Mouse (Mus musculus) CD4-positive, CD25-positive, alpha-beta regulatory T cell, adult 4 months (primary cell): Measurements from ENCODE around the gene Abr. TPM values are rescaled to one million over a fixed set of nuclear protein-coding genes. Genes with fewer than 3 reads are reported as not detected.

Source experiments
- ATAC-seq: one replicate; pipeline ENCODE4 v1.8.0; 2017
- polyA plus RNA-seq, 2 experiments: library from polyadenylated mRNA; unstranded; fragments of 100-300 nt; shearing (Covaris generic); gene quantifications; one replicate each; pipeline ENCODE4 v1.2.1; 2017

Abr gene
- polyA plus RNA-seq, 2 experiments from 2014 or later: 14.5 to 14.6 TPM

- ATAC-seq: no peak
Measured at GRCm38 (mm10) chr11:76493167-76493566, 128.9 kb downstream of the Abr start.

GRCm38 (mm10) chr11:76491817-76492216, 130.3 kb downstream of the Abr start:
- ATAC-seq: no peak

- ATAC-seq: no peak
Measured at GRCm38 (mm10) chr11:76489407-76489806, 132.7 kb downstream of the Abr start.

DNA sequence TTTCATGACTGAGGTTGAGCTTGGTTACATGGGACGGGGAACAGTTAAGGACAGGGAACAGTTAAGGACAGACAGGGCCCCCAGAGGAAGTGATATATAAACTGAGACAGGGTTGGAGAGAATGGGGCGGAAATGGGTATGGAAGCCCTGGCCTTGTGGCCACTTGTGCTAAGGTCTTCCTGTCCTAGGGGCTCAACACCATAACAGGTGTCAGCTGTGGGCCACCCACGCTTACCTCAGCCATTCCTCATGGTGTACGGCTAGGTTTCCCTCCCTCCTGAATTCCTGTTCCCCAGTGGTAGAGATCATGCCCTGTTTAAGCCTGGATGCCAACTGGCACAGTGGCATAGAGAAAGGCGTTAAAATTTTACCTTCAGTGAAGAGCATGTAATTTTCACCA, 135.1 kb downstream of the Abr start:
- ATAC-seq: no peak

GRCm38 (mm10) chr11:76484033-76484432, 138.1 kb downstream of the Abr start:
- ATAC-seq: peak; percentile 16

GRCm38 (mm10) chr11:76483171-76483727, 138.9 kb downstream of the Abr start:
- no peak for ATAC-seq

DNA sequence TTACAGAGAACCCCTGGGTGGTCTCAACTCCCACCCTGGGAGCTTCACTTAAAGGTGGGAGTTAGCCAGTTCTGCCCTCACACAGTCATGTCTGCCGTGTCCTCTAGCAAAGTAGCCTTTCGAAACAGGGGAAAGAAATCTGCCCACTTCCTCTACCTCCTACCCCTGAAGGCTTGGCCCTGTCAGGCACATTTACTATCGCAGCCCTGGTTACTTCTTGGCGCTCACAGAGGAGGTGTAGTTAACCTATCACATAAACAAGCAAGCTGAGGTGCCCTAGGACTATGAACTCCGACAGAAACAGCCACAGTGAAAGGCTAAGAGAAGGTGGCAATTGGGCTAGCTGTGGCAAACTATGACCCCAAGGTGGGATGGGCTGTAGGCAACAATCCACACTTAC, 139.4 kb downstream of the Abr start:
- no peak for ATAC-seq

GRCm38 (mm10) chr11:76482183-76482582, 139.9 kb downstream of the Abr start:
- no peak for ATAC-seq

DNA sequence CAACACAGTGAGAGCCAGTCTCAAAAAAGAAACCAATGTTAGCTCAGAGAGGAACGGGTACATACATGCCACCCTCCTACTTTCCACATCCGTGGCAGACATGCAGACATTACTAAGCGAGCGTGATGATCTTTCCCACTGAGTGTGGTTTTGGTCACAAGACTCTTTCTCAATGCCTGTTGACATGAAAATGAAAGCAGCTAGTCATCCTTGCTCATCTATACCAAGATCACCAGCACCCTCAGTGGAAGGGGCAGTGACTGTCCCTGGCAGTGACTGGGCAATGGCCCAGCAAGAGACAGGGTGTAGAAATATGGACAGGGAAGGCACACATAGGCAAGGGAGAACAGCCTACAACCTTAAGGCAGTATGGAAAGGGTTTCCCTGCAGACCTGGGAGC, 142.4 kb downstream of the Abr start:
- peak; percentile 93 for ATAC-seq

- peak; percentile 13 for ATAC-seq
Measured at GRCm38 (mm10) chr11:76478676-76479655, 143.1 kb downstream of the Abr start.

GRCm38 (mm10) chr11:76477095-76477525, 145.0 kb downstream of the Abr start:
- ATAC-seq: no peak

DNA sequence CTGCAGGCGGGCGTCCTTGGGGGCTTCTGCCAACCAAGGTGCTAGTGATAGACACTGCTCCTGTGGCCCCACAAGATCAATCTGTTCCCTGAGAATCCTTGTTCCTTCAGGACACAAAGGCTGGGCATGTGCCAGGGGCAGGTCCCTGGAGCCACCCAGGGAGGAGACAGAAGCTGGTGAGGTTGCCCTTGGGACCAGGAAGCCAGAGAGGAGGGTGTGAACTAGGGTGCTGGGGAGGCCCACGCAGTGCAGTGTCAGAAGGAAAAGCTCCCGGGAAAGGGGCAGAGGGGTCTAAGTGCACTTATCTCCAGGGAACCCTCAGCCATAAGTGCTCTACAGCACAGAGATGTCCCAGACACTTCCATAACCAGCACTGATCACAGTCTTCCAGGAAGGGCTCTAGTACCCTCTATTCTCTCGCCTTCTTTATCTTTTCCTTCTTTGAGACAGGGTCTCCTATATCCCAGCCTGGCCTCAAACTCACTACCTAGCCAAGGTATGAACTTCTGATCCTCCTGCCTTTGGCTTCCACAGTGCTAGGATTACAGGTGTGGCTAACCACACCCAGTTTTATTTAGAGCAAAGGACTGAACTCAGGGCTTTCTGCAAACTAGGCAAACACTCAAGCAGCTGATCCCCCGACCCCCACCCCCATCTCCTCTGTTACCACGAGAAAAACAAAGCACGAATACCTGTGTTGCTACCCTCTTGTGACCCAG, 145.6 kb downstream of the Abr start:
- no peak for ATAC-seq

GRCm38 (mm10) chr11:76472617-76473016, 149.5 kb downstream of the Abr start:
- ATAC-seq: no peak

DNA sequence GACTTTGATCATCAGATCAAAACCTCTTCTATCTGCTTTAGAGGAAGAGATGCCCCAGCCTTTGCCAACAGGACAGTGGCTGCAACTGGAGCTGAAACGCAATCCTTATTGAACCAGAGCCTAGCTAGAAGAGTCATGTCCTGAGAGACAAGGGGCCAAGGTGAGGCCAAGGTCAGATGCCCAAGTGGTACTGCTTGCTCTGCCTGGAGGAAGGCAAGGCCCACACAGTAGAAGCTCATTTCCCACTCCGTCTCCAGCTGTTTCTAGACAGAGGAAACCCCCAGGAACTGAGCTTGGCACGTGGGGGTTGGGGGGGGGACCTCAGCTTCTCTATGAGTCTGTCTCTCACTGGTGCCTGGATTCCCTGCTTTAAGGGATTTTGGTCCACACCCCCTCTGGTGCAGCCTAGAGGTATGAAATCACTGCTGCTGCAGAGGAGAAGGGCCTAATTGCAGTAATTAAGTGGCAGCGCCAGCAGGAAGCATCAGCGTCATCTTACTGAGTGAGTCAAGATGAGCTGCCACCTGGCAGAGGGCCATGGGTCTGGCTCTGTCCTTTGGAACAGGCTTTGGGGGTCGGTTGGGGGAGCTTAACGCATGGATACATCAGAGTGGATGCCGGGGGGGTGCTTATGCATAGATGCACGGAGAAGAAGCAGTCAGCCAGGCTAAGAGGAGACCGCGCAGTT, 152.7 kb downstream of the Abr start:
- no peak for ATAC-seq

DNA sequence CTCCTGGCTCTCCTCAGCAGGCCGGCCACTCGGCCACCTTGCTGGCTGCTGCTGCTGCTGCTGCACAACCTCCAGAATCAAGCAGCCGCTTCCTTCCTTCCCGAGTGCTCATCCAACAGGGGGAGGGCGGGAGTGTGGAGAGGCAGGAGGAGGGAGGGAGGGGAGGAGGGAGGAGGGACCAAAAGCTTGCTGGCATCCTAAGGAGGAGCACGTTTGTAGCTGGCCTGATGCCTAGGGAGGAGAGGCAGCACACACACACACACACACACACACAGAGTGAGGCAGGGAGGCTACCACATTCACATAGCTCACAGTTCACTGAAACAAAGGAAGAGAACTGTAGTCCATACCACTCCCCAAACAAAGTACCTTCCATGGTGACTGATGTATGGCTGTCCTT, 153.8 kb downstream of the Abr start:
- no peak for ATAC-seq

DNA sequence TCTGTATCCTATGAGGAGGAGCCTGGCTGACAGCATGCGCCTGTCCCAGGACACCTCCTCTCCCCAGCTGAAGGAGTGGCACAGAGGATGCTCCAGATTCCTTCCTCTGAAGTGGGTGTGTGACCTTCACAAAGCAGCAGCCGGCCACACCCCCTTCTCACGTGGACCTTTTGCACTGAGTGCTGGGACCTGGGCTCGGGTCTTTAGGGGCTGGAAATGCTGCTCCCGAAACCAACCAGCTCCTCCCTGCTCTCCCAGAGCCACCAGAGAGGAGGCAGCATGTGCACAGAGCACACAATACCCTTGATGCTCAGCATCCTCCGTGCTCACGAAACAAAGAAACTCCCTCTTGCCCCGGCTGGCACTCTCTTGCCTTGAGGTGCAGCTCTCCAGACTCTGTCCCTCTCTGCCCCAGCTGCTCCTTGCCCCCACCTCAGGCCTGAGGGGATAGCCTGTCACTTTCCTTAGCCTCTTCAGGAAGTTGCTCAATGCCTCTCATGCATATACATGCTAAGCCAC, 154.6 kb downstream of the Abr start:
- no peak for ATAC-seq

DNA sequence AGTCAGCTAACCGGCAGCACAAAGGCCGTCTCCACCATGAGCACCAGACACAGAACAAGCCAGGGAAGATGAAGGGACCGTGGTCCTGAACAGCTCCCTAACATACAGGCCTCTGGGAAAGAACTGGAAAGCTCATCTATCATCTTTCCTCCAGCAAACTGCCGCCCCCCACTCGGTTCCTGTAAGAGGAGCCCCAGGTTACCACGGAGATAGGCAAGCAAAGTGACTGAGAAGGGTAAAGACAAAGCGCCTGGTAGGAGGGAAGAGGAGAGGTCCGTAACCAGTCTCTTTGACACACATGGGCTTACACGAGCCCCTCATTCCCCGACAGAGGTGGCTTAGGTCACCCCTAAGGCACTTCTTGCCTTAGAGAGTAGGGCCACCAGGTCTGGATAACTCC, 155.0 kb downstream of the Abr start:
- no peak for ATAC-seq

DNA sequence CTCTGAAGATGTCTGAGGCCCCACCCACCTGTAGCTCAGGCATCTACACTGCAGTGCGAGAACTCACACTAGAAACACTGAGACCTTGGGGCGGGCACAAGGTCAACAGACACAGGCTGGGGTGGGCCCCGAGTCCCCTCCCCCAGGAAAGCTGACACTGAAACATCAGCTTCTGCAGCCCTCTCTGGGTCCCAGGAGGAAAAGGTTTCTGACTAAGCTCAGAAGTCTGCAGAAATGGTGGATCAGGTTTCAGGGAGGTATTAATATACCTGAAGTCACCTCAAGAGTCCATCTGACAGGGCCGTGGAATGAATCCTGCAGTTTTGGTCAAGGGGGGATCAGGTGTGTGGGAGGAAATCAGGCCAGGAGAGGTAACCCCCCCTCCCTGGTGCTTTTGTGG, 156.2 kb downstream of the Abr start:
- no peak for ATAC-seq

DNA sequence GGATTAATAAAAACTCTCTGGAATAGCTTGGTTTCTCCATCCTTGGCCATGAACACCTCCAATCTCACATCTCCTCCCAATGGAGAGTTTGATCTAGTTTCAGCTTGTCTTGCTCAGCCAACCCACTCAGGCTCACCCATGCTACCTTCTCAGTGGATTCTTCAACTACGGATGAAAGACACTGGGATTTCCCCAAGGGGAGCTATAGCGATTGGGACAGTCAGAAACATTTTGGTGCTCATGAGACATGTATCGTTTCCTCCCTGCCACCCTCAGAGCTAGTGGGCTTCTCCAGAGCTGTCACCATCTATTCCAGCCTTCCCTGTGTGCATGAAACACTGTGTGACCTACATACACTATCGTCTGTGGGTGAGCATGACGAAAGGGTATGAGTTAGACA, 160.4 kb downstream of the Abr start:
- ATAC-seq: no peak

DNA sequence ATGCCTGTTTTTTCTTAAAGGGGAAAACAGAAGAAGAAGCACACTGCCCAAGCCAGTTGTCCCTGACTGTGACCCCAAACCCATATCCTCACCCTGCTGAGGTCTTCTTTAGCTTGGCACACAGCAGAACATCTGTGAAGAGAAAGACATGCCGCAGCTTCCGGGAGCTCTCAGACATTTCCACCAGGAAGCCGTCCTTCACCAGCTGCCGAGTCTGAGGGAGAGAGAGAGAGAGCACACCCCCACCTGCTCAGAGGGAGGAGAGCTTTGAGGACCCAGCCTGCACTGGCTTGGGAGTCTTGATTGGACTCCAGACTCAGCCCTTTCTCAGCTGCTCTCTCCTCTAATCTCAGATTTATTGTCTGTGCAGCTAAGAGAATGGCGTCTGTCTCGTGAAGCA, 160.9 kb downstream of the Abr start:
- ATAC-seq: no peak

- ATAC-seq: no peak
Measured at GRCm38 (mm10) chr11:76459489-76459888, 162.6 kb downstream of the Abr start.

GRCm38 (mm10) chr11:76458730-76459129, 163.4 kb downstream of the Abr start:
- ATAC-seq: no peak

GRCm38 (mm10) chr11:76456897-76457296, 165.2 kb downstream of the Abr start:
- peak; percentile 83 for ATAC-seq
